Comparison of ENCODE assay signal across 9 mouse cellular contexts in genomic region chr13:101811882-101812281, GRCm38 (mm10). TPM values are rescaled to one million over a fixed set of nuclear protein-coding genes. Genes with fewer than 3 reads are reported as not detected.
DNase-seq lines count a peak whose midpoint lies in the region; ATAC-seq and TF ChIP-seq lines count a peak whose summit lies in the region.
"Had no signal": no experiment of that assay in that cellular context is flagged by ENCODE, and none has a peak within 500 bp of the region (broad histone marks: within the 10 kb centered on the region; RNA-seq: fewer than 3 reads in every experiment).

No protein-coding gene starts in this region.

- no peaks in the 10 kb centered on the region for H3K9me3 ChIP-seq in kidney, embryonic 14.5 days (ENCODE audit: control insufficient read depth, low read length)
- no peaks in the 10 kb centered on the region for H3K9me3 ChIP-seq in lung, embryonic 14.5 days (ENCODE audit: low read depth, low read length)
- H3K9me3 ChIP-seq: embryonic facial prominence, embryonic 15.5 days had no signal

- no peaks in the 10 kb centered on the region for H3K4me1 ChIP-seq in kidney, embryonic 14.5 days (ENCODE audit: control insufficient read depth, insufficient read depth, low read length)
- H3K4me1 ChIP-seq in lung, embryonic 14.5 days (ENCODE audit: insufficient read depth), result 0 out of 2 replicates have a peak, but pooled peaks cover 3% of the 10 kb centered on the region

- peak; percentile 76 for ATAC-seq in kidney, embryonic 14.5 days (ENCODE audit: low FRiP score, low TSS enrichment)
- ATAC-seq in lung, embryonic 14.5 days (ENCODE audit: insufficient read depth), result peak; percentile 24; the same call in 1 of the 2 replicates

- no peak for TF ChIP-seq CTCF in lung, embryonic 14.5 days (IDR thresholded peaks at IDR 0.05; ENCODE audit: low read depth)

- no peak overlapping the region for H3K9ac ChIP-seq in kidney, embryonic 14.5 days (ENCODE audit: low read depth, low read length)
- no peak overlapping the region for H3K9ac ChIP-seq in lung, embryonic 14.5 days
- H3K9ac ChIP-seq: embryonic facial prominence, embryonic 15.5 days had no signal

- 16% methylated on average over 9 of the region's 9 CpGs for WGBS in kidney, embryonic 14.5 days
- 52% methylated on average over 9 of the region's 9 CpGs for WGBS in lung, embryonic 14.5 days

- H3K27me3 ChIP-seq in kidney, embryonic 14.5 days (ENCODE audit: control insufficient read depth, insufficient read depth, low read length), result no peaks in the 10 kb centered on the region
- H3K27me3 ChIP-seq in lung, embryonic 14.5 days (ENCODE audit: insufficient read depth, low read length), result no peaks in the 10 kb centered on the region
- H3K27me3 ChIP-seq: embryonic facial prominence, embryonic 15.5 days had no signal

- no peak overlapping the region for H3K4me3 ChIP-seq in kidney, embryonic 14.5 days (ENCODE audit: low read length)
- no peak overlapping the region for H3K4me3 ChIP-seq in lung, embryonic 14.5 days (ENCODE audit: low read depth, low read length)
- H3K4me3 ChIP-seq: embryonic facial prominence, embryonic 15.5 days had no signal

- peak; percentile 27 to 40 for DNase-seq in frontal cortex, postnatal 10 days (ENCODE audit: low spot score in 2 of 2)
- no peak for DNase-seq in frontal cortex, postnatal 14 days (ENCODE audit: low spot score in 2 of 2)
- peak; percentile 47 for DNase-seq in adrenal gland, adult 2 months
- DNase-seq in frontal cortex, postnatal 36 days (ENCODE audit: low spot score in 2 of 2), result peak; percentile 42 to 45
- DNase-seq in lung, embryonic 14.5 days, result peak; percentile 21
- peak; percentile 66 to 74 for DNase-seq in right cerebral cortex, postnatal 10 days (ENCODE audit: low spot score in 2 of 2)
- DNase-seq in B cell, adult 2 months, result no peak

- no peaks in the 10 kb centered on the region for H3K36me3 ChIP-seq in kidney, embryonic 14.5 days (ENCODE audit: control insufficient read depth, insufficient read depth, low read length)
- H3K36me3 ChIP-seq in lung, embryonic 14.5 days (ENCODE audit: insufficient read depth), result no peaks in the 10 kb centered on the region
- H3K36me3 ChIP-seq: embryonic facial prominence, embryonic 15.5 days had no signal

- no peak overlapping the region; the same call in 1 of the 2 replicates for H3K4me2 ChIP-seq in kidney, embryonic 14.5 days (replicated peaks; ENCODE audit: low read depth, low read length)
- H3K4me2 ChIP-seq in lung, embryonic 14.5 days, result no peak overlapping the region
- H3K4me2 ChIP-seq: embryonic facial prominence, embryonic 15.5 days had no signal

- peak overlapping the region; percentile 43; the same call in 1 of the 2 replicates for H3K27ac ChIP-seq in kidney, embryonic 14.5 days (ENCODE audit: low read depth, low read length)
- H3K27ac ChIP-seq in lung, embryonic 14.5 days (ENCODE audit: low read depth), result no peak overlapping the region
- H3K27ac ChIP-seq: embryonic facial prominence, embryonic 15.5 days had no signal

RNA-seq across cellular contexts. Expression of gene Pik3r1, which starts 43.9 kb away (rescaled TPM):
- 100 to 1,000 TPM in 1 of 2 experiments, 10 to 100 TPM in 1; 71.0 to 125 TPM for total RNA-seq in adrenal gland, adult 2 months (2021)
- polyA plus RNA-seq in adrenal gland, adult 2 months (2012; rRNA removed), result 12.0 and 13.4 TPM in 2 replicates
- 34.9 and 63.2 TPM in 2 replicates for polyA plus RNA-seq in kidney, embryonic 14.5 days (2014; fragmentation: Nextera tagmentation; extraction: Ambion mirVana)
- 33.4 and 36.5 TPM in 2 replicates for polyA plus RNA-seq in lung, embryonic 14.5 days (2014; fragmentation: Nextera tagmentation; extraction: Ambion mirVana)

Comparison
In these comparisons a context has a peak if more than half of its experiments do, and no peak if none do; other contexts are left out.
1. DNase-seq: peak in frontal cortex, postnatal 10 days (2 of 2), adrenal gland, adult 2 months (single experiment), frontal cortex, postnatal 36 days (2 of 2), lung, embryonic 14.5 days (single experiment) and right cerebral cortex, postnatal 10 days (2 of 2); none in frontal cortex, postnatal 14 days (0 of 2) and B cell, adult 2 months (0 of 2).